ENCODE assay signal across 28 mouse cellular contexts in the genomic region with DNA sequence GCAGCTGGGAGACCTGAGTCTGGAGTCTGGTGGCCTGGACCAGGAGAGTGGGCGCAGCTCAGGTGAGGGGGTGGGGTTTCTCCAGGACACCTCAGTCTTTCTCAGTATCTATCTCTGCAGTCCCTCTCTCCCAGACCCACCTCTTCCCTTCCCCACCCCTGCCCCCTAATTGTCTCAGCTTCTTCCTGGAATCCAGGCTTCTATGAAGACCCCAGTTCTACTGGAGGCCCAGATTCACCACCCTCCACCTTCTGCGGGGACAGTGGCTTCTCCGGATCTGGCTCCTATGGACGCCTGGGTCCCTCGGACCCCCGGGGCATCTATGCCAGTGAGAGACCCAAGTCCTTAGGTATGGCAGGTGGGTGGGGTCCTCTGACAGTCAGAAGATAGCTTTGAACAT. TPM values are rescaled to one million over a fixed set of nuclear protein-coding genes. Genes with fewer than 3 reads are reported as not detected.
DNase-seq lines count a peak whose midpoint lies in the region; ATAC-seq and TF ChIP-seq lines count a peak whose summit lies in the region.
"Had no signal": no experiment of that assay in that cellular context is flagged by ENCODE, and none has a peak within 500 bp of the region (broad histone marks: within the 10 kb centered on the region; RNA-seq: fewer than 3 reads in every experiment).

No protein-coding gene starts in this region.

- H3K9ac ChIP-seq in heart, embryonic 14.5 days (ENCODE audit: low read length) = no peak overlapping the region; the same call in 1 of the 2 replicates
- peak overlapping the region; percentile 22; the same call in 1 of the 2 replicates for H3K9ac ChIP-seq in heart, postnatal 0 days (replicated peaks; ENCODE audit: low read depth, low read length)
- H3K9ac ChIP-seq: embryonic facial prominence, embryonic 13.5 days; forebrain, embryonic 13.5 days; hindbrain, embryonic 14.5 days; kidney, embryonic 15.5 days had no signal

- peak; percentile 31 for DNase-seq in cerebellum, adult 11-12 months
- DNase-seq in cerebellum, postnatal 14 days = no peak
- no peak for DNase-seq in heart, embryonic 10.5 days (ENCODE audit: low spot score)
- DNase-seq in heart, postnatal 25 days (ENCODE audit: low spot score) = no peak
- no peak for DNase-seq in heart, postnatal 36 days
- DNase-seq in heart, postnatal 0 days (ENCODE audit: low spot score) = no peak
- no peak for DNase-seq in heart, adult 8-10 months (ENCODE audit: low spot score)
- DNase-seq: adrenal gland, adult 8-10 months; adrenal gland, postnatal 25 days; cerebellum, adult 18-20 months; cerebellum, adult 9-10 months; cerebellum, postnatal 25 days; gastrocnemius, postnatal 25 days; kidney, adult 11 months; kidney, adult 8-10 months; kidney, postnatal 10 days had no signal

- intact Hi-C loops in heart, postnatal 25 days (cut with DNase I) = no loop called here
- intact Hi-C loops in heart, postnatal 36 days (cut with DNase I) = no loop called here

- peak overlapping the region; percentile 27 for H3K4me2 ChIP-seq in heart, embryonic 14.5 days (ENCODE audit: low read length)
- no peak overlapping the region for H3K4me2 ChIP-seq in heart, postnatal 0 days (ENCODE audit: low read depth, low read length)
- H3K4me2 ChIP-seq: embryonic facial prominence, embryonic 13.5 days; forebrain, embryonic 13.5 days; heart, embryonic 11.5 days; hindbrain, embryonic 14.5 days; kidney, embryonic 15.5 days had no signal

- peaks cover 12% of the 10 kb centered on the region for H3K9me3 ChIP-seq in heart, embryonic 10.5 days
- H3K9me3 ChIP-seq in heart, embryonic 14.5 days (ENCODE audit: control insufficient read depth, low read length) = peaks cover 18% of the 10 kb centered on the region
- peaks cover 8% of the 10 kb centered on the region for H3K9me3 ChIP-seq in heart, postnatal 0 days (replicated peaks; ENCODE audit: control insufficient read depth, low read length)

- peak overlapping the region; percentile 26; the same call in 1 of the 2 replicates for H3K27ac ChIP-seq in heart, embryonic 10.5 days
- H3K27ac ChIP-seq in heart, embryonic 14.5 days (replicated peaks in 1 of 2; ENCODE audit: control insufficient read depth in 1 of 2, insufficient read depth in 1 of 2, low read depth in 2 of 2, low read length in 2 of 2) = peak overlapping the region; percentile 43 to 96; a peak in 3 of 4 replicates
- 0 out of 2 replicates have a peak overlapping the region, but pooled peaks have one; percentile 9 for H3K27ac ChIP-seq in heart, postnatal 0 days (ENCODE audit: low read depth)
- H3K27ac ChIP-seq: embryonic facial prominence, embryonic 13.5 days; forebrain, embryonic 13.5 days; hindbrain, embryonic 14.5 days; hindbrain, postnatal 0 days; kidney, embryonic 15.5 days had no signal

- no peak for TF ChIP-seq EP300 in heart, postnatal 0 days (IDR thresholded peaks at IDR 0.05; ENCODE audit: low read depth)

- peaks cover 86% of the 10 kb centered on the region for H3K36me3 ChIP-seq in heart, embryonic 10.5 days
- peaks cover 84% of the 10 kb centered on the region for H3K36me3 ChIP-seq in heart, embryonic 14.5 days (ENCODE audit: control insufficient read depth, insufficient read depth, low read length)
- peaks cover 26% of the 10 kb centered on the region for H3K36me3 ChIP-seq in heart, postnatal 0 days (replicated peaks; ENCODE audit: control insufficient read depth, insufficient read depth, low read length)

- H3K4me3 ChIP-seq in heart, embryonic 10.5 days = 0 out of 2 replicates have a peak overlapping the region, but pooled peaks have one; percentile 4
- no peak overlapping the region for H3K4me3 ChIP-seq in heart, embryonic 14.5 days (ENCODE audit: control insufficient read depth in 1 of 2, insufficient read depth in 1 of 2, low read depth in 1 of 2, low read length in 2 of 2)
- H3K4me3 ChIP-seq in heart, postnatal 0 days (ENCODE audit: low read depth, low read length) = no peak overlapping the region
- H3K4me3 ChIP-seq: embryonic facial prominence, embryonic 13.5 days; erythroblast, embryonic 14.5 days; forebrain, embryonic 13.5 days; kidney, embryonic 15.5 days had no signal

- peaks cover 31% of the 10 kb centered on the region for H3K27me3 ChIP-seq in heart, embryonic 10.5 days (ENCODE audit: insufficient read depth, poor library complexity, severe bottlenecking)
- no peaks in the 10 kb centered on the region for H3K27me3 ChIP-seq in heart, embryonic 14.5 days (ENCODE audit: control insufficient read depth, insufficient read depth, low read length)
- 0 out of 2 replicates have a peak, but pooled peaks cover 7% of the 10 kb centered on the region for H3K27me3 ChIP-seq in heart, postnatal 0 days (ENCODE audit: control insufficient read depth, insufficient read depth, low read length)

- peaks cover 47% of the 10 kb centered on the region for H3K4me1 ChIP-seq in heart, embryonic 10.5 days
- peaks cover 20 to 41% of the 10 kb centered on the region in 2 experiments for H3K4me1 ChIP-seq in heart, embryonic 14.5 days (ENCODE audit: control insufficient read depth in 2 of 2, insufficient read depth in 2 of 2, low read length in 2 of 2)
- H3K4me1 ChIP-seq in heart, postnatal 0 days (ENCODE audit: control insufficient read depth, insufficient read depth) = peaks cover 17% of the 10 kb centered on the region

- no peak for ATAC-seq in heart, embryonic 14.5 days (ENCODE audit: insufficient number of reproducible peaks, insufficient read depth, low FRiP score, low read depth)
- ATAC-seq in heart, postnatal 0 days (ENCODE audit: insufficient read depth, low read depth) = no peak
- ATAC-seq: activated CD4-positive, CD25-positive, alpha-beta regulatory T cell, adult 4 months; forebrain, embryonic 13.5 days; forebrain, embryonic 16.5 days; hindbrain, postnatal 0 days; inflammation-experienced regulatory T-cells, adult 6 months had no signal

- 88% methylated on average over 6 of the region's 6 CpGs for WGBS in heart, embryonic 10.5 days
- WGBS in heart, embryonic 14.5 days = 79% methylated on average over 6 of the region's 6 CpGs
- 88% methylated on average over 6 of the region's 6 CpGs for WGBS in heart, postnatal 0 days

- no peak for TF ChIP-seq CTCF in heart, postnatal 0 days (IDR thresholded peaks at IDR 0.05; ENCODE audit: low read depth)

RNA-seq across cellular contexts. Expression of a gene that starts 8.0 kb away (rescaled TPM):
- polyA plus RNA-seq in heart, embryonic 10.5 days (2016; fragmentation: Nextera tagmentation; extraction: Ambion mirVana) = 5.0 and 7.2 TPM in 2 replicates
- total RNA-seq in heart, postnatal 25 days (2021) = 10 to 100 TPM; 15.2 to 17.4 TPM
- polyA plus RNA-seq in heart, embryonic 14.5 days (2014; fragmentation: Nextera tagmentation; extraction: Ambion mirVana) = 13.2 and 13.8 TPM in 2 replicates
- total RNA-seq in heart, postnatal 36 days (2021) = 10 to 100 TPM; 11.2 to 11.7 TPM
- total RNA-seq in heart, postnatal 0 days (2014; rRNA removed; ENCODE audit: low replicate concordance) = 63.9 and 69.6 TPM in 2 replicates
- 3.8 TPM in 2 replicates for polyA plus RNA-seq in heart, postnatal 0 days (2015; fragmentation: Nextera tagmentation; extraction: Ambion mirVana)
- total RNA-seq in heart, adult 8-10 months (2022) = 1 to 10 TPM; 8.0 to 9.5 (median 8.6) TPM
- polyA plus RNA-seq: activated CD4-positive, CD25-positive, alpha-beta regulatory T cell, adult 4 months; inflammation-experienced regulatory T-cells, adult 6 months had no signal

RNA-seq across cellular contexts. Expression of a gene that starts 8.4 kb away (rescaled TPM):
- 3.0 and 6.3 TPM in 2 replicates for polyA plus RNA-seq in heart, embryonic 10.5 days (2016; fragmentation: Nextera tagmentation; extraction: Ambion mirVana)
- total RNA-seq in heart, postnatal 25 days (2021) = under 1 TPM; 0.45 to 0.86 TPM
- 4.2 and 6.9 TPM in 2 replicates for polyA plus RNA-seq in heart, embryonic 14.5 days (2014; fragmentation: Nextera tagmentation; extraction: Ambion mirVana)
- 1 to 10 TPM in 1 of 2 experiments, under 1 TPM in 1; 0.54 to 1.3 TPM for total RNA-seq in heart, postnatal 36 days (2021)
- 0.27 and 4.0 TPM in 2 replicates for total RNA-seq in heart, postnatal 0 days (2014; rRNA removed; ENCODE audit: low replicate concordance)
- polyA plus RNA-seq in heart, postnatal 0 days (2015; fragmentation: Nextera tagmentation; extraction: Ambion mirVana) = 1.7 and 2.5 TPM in 2 replicates
- 1 to 10 TPM; 1.0 to 1.5 (median 1.1) TPM for total RNA-seq in heart, adult 8-10 months (2022)
- total RNA-seq: common myeloid progenitor, adult 5-6 weeks; gastrocnemius, postnatal 25 days had no signal
- polyA plus RNA-seq: activated CD4-positive, CD25-positive, alpha-beta regulatory T cell, adult 4 months; erythroblast, embryonic 14.5 days; inflammation-experienced regulatory T-cells, adult 6 months had no signal

RNA-seq across cellular contexts. Expression of a gene that starts 23.1 kb away (rescaled TPM):
- polyA plus RNA-seq in heart, embryonic 10.5 days (2016; fragmentation: Nextera tagmentation; extraction: Ambion mirVana) = 0.15 and 0.51 TPM in 2 replicates
- 1 to 10 TPM; 2.1 to 3.1 TPM for total RNA-seq in heart, postnatal 25 days (2021)
- polyA plus RNA-seq in heart, embryonic 14.5 days (2014; fragmentation: Nextera tagmentation; extraction: Ambion mirVana) = 0.38 and 0.57 TPM in 2 replicates
- 1 to 10 TPM; 2.9 TPM for total RNA-seq in heart, postnatal 36 days (2021)
- 0.58 and 2.3 TPM in 2 replicates for total RNA-seq in heart, postnatal 0 days (2014; rRNA removed; ENCODE audit: low replicate concordance)
- 1.1 and 1.2 TPM in 2 replicates for polyA plus RNA-seq in heart, postnatal 0 days (2015; fragmentation: Nextera tagmentation; extraction: Ambion mirVana)
- 1 to 10 TPM; 1.9 to 3.5 (median 3.1) TPM for total RNA-seq in heart, adult 8-10 months (2022)
- polyA plus RNA-seq: hindbrain, embryonic 14.5 days had no signal

RNA-seq across cellular contexts. Expression of a gene that starts 40.5 kb away (rescaled TPM):
- polyA plus RNA-seq in heart, embryonic 10.5 days (2016; fragmentation: Nextera tagmentation; extraction: Ambion mirVana) = 8.9 and 9.4 TPM in 2 replicates
- 10 to 100 TPM; 18.0 to 22.9 TPM for total RNA-seq in heart, postnatal 25 days (2021)
- polyA plus RNA-seq in heart, embryonic 14.5 days (2014; fragmentation: Nextera tagmentation; extraction: Ambion mirVana) = 11.2 and 12.5 TPM in 2 replicates
- 10 to 100 TPM; 17.8 to 19.3 TPM for total RNA-seq in heart, postnatal 36 days (2021)
- 10.6 and 13.4 TPM in 2 replicates for total RNA-seq in heart, postnatal 0 days (2014; rRNA removed; ENCODE audit: low replicate concordance)
- 8.3 and 8.8 TPM in 2 replicates for polyA plus RNA-seq in heart, postnatal 0 days (2015; fragmentation: Nextera tagmentation; extraction: Ambion mirVana)
- total RNA-seq in heart, adult 8-10 months (2022) = 10 to 100 TPM; 13.1 to 16.7 (median 14.8) TPM

RNA-seq across cellular contexts. Expression of a gene that starts 40.8 kb away (rescaled TPM):
- polyA plus RNA-seq in heart, embryonic 10.5 days (2016; fragmentation: Nextera tagmentation; extraction: Ambion mirVana) = 114 and 117 TPM in 2 replicates
- 100 to 1,000 TPM; 196 to 203 TPM for total RNA-seq in heart, postnatal 25 days (2021)
- polyA plus RNA-seq in heart, embryonic 14.5 days (2014; fragmentation: Nextera tagmentation; extraction: Ambion mirVana) = 119 and 152 TPM in 2 replicates
- total RNA-seq in heart, postnatal 36 days (2021) = 100 to 1,000 TPM; 182 to 193 TPM
- total RNA-seq in heart, postnatal 0 days (2014; rRNA removed; ENCODE audit: low replicate concordance) = 342 and 417 TPM in 2 replicates
- polyA plus RNA-seq in heart, postnatal 0 days (2015; fragmentation: Nextera tagmentation; extraction: Ambion mirVana) = 101 and 107 TPM in 2 replicates
- 100 to 1,000 TPM; 153 to 208 (median 191) TPM for total RNA-seq in heart, adult 8-10 months (2022)

Comparison
In these comparisons a context has a peak if more than half of its experiments do, and no peak if none do; other contexts are left out.
1. H3K27ac ChIP-seq: peak in every context shown above with its lines; median percentile 70 in heart, embryonic 14.5 days; 26 in heart, embryonic 10.5 days; 9 in heart, postnatal 0 days.